Mouse (Mus musculus) stomach, postnatal 0 days (tissue): ENCODE measurements around the gene Hpd.

Source experiments
- CTCF ChIP-seq: IDR thresholded peaks from 2 replicates; pipeline ENCODE4 v1.5.1; 2016; ENCODE audit warnings: antibody characterized with exemption, low read depth, mild to moderate bottlenecking, moderate library complexity
- EP300 ChIP-seq: optimal IDR thresholded peaks from 2 replicates; pipeline ENCODE3; 2016; ENCODE audit warnings: antibody characterized with exemption

GRCm38 (mm10) chr5:123147569-123147968 lies 35.0 kb downstream of the Hpd start:
- TF ChIP-seq CTCF (no peak), EP300 (no peak)
